Mouse (Mus musculus) heart, adult 2 months (tissue): ENCODE data around the gene Actn4.
A peak's percentile ranks its signal among the peaks of the same experiment; 100 is the strongest.

Experiments
- CTCF ChIP-seq: fragments of 200-600 bp; IDR thresholded peaks from 2 replicates; pipeline ENCODE4 v1.8.1; 2022; ENCODE audit warnings: antibody characterized with exemption, mild to moderate bottlenecking, moderate library complexity
- POLR2A ChIP-seq: fragments of 200-500 bp; IDR thresholded peaks from 2 replicates; pipeline ENCODE4 v1.6.1; 2011; ENCODE audit warnings: mild to moderate bottlenecking, low read depth, low read length, control low read depth; ENCODE audit not compliant: insufficient read depth

- no peak; the same call in 1 of the 2 replicates for TF ChIP-seq CTCF
- peak; percentile 56 for TF ChIP-seq POLR2A
Observed at GRCm38 (mm10) chr7:28925317-28925716, 36.8 kb downstream of the Actn4 start.
